Mouse (Mus musculus) T-cell, adult 2 months (primary cell): ENCODE results near the gene Wfdc6b.
A peak's percentile ranks its signal among the peaks of the same experiment; 100 is the strongest.
"Not testable (repeated sequence)": the region's sequence is repeated elsewhere in the genome, so short reads cannot be mapped to it uniquely, and the experiment has no call there.

Source experiments
- DNase-seq: peaks from one replicate; pipeline ENCODE4 v3.0.0; 2022; ENCODE audit warnings: low spot score

Gene Wfdc6b

GRCm38 (mm10) chr2:164613471-164613870, at the start of gene Wfdc6b, which contains the start of gene Wfdc8:
TSS of gene Wfdc6b (plus strand) at chr2:164613522.
TSS of gene Wfdc8 (minus strand) at chr2:164613626.
- not testable (repeated sequence) for DNase-seq

DNA sequence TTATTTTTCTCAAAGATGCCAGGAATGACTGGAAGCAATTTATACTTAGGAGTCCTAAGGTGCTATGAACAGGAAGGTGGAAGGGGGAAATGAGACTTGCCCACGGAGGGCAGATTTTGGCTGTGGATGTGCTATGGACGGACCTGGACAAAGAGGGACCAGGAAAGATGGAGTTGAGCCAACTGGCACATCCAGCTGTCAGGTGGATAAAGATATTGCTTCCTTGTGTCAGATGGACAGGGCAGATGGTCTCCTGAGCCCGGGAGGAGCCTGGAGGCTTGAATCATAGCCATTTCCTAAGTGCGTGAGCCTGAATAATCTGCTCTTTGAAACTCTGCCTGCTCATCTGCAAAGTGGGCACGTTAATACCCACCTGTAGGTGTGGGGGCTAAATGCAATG, 49.0 kb upstream of the Wfdc6b start:
- DNase-seq, result no peak

DNA sequence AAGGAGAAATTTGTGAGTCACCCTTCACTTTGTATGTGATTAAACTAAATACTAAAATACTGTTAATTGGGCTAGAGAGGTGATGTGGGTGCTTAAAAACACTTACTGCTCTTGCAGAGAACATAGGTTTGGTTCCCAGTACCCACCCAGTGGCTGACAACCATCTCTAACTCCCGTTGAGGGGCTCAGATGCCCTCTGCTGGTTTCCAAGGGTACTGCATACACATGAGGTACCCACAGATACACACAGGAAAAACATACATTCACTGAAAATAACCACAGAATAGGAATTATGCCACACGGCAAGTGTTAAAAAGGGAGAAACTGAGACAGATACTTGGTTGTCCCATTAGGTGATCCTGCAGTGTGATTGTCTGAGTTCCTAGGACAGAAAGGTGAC, 46.3 kb upstream of the Wfdc6b start:
- DNase-seq, result no peak

DNA sequence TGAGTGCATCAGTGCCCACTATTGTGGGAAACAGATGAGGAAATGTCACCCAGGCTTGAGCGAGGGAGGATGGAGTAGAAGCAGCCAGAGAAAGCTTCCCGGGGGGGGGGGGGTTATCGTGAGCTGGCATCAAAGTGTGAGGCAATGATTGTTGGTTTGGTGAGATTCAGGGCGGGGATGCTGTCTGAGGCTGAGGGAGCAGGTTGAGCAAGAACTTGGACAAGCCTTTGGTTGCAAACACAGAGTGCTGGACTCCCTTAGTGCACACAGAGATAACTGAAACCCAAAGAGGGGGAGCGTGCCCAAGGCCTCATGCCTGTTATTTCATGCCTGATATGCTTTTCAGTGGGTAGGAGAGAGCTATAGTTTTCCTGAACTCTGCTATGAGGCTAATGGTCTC, 45.9 kb upstream of the Wfdc6b start:
- no peak for DNase-seq

DNA sequence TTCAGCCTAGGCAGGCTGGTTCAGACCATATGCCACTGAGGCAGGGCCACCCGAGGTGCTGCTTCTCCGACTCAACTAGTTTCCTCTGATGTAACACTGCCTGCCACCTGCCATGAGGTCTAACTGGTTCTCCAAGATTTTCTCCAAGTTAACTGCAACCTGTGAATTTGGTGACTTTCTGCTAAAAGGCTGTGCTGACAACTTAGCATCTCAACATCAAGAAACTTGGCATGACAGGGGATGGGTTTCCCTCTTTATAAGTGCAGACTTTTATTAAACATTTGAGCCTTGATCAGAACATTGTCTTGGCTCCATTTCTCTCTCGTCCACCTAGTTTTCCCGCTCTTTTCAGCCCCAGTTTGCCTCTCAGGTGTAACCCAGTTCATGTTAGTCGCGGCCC, 40.0 kb upstream of the Wfdc6b start, which contains the start of gene Spint3:
TSS of gene Spint3 (minus strand) at position 101 of the 400 bp plus-strand sequence.
- DNase-seq, result not testable (repeated sequence)

DNA sequence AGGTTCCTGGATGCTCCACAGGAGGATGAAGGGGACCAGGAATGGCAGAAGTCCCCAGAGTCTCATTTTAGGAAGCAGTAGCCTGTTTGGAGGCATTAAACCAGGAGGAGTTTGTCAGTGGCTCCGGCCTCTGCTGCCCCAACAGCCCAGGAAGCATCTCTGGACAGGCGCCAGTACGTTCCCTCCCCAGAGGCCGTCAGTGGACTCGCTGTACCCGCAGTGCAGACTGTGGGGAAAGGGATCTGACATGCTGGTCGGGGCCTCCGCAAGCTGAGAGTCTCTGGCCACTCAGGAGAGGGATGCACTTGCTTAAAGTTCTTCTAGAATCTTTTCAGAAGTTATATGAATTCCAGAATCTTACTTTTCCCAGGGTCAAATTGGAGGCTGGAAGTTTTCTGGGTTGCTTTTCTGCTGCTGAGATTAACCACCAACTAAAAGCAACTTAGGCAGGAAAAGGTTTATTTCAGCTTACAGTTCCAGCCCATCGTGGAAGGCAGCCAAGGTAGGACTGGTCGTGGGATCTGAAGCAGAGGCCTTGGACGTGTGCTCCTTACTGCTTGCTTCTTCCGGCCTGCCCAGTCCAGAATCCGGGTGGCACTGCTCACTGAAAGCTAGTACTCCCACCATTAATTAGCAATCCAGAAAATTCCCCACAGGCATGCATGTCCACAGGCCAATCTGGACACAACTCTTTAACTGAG, 28.1 kb upstream of the Wfdc6b start, which contains the start of gene Wfdc6a:
TSS of gene Wfdc6a (minus strand) at position 423 of the 701 bp plus-strand sequence.
- not testable (repeated sequence) for DNase-seq

DNA sequence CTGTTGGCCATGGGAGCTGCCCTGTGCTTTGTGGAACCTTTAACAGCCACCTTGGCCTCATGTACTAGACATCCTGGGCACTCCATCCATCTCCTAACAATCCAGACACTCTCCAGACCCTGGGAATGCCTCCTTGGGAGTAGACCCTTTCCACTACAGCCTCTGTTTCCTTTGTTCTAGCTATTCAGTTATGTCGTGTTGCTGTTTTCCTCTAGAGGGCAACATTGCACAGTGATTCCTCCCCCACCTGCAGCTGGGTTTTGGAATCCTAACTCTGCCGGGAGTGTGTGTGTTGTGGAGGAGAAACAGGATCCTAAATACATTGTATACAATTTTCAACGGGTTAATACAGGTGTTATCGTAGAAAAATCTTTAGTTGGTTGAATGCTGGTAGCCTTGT, 21.3 kb upstream of the Wfdc6b start:
- no peak for DNase-seq

DNA sequence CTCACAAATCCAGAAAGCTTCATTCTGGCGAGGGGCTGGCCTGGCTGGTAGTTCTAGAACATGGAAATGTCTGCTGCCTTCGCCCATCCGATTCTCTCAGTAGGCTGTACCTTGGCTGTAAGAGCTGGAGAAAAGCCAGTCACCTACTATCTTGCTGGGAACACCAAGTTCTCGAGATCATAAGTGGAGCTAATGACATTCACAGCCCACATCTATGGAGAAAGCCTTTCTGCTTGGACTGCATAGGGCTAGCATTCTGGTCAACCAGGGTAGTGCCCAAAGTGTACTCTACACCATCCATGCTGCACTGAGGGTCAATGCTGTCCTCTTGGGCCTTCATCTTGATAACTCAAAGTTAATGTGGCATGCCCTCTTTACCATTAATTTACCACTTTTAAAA, 19.8 kb upstream of the Wfdc6b start, which contains the start of gene Eppin:
TSS of gene Eppin (minus strand) at position 101 of the 400 bp plus-strand sequence.
- no peak for DNase-seq

GRCm38 (mm10) chr2:164600179-164600578, 13.1 kb upstream of the Wfdc6b start:
- DNase-seq, result no peak

DNA sequence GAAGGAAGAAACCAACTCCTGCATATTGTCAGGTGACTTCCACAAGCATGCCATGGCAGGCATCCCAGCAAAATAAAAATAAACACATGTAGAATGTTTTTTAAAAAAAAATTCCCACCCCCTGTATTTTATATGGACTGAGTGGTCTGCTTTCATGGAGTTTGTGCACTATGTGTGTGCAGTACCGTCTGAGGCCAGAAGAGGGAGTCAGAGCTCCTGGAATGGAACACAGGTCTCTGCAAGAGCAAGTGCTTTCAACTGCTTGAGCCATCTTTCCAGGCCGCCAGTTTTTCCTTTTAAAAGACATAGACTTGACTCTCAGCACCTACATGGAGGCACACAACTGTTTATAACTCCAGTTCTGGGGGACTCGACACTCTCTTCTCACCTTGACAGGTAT, 9.8 kb upstream of the Wfdc6b start:
- no peak for DNase-seq

DNA sequence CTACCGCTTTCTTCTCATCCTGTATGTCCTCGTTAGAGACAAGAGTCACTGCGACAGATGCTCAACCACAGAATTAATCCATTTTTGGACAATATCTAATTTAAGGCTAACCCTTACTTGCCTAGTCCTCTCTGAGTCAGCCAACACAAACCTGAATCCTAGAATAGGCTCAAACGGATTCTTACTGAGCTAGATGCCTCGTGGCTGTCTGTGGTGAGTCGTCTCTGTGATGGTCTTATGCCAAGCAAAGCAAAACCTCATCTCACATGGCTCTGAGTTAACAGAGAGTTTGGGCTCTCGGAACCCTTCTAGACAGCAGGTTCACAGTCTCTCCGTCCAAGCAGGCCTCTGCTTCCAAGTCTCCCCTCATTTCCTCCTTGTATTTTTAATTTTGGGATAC, 8.9 kb upstream of the Wfdc6b start:
- no peak for DNase-seq

GRCm38 (mm10) chr2:164608781-164609180, 4.5 kb upstream of the Wfdc6b start:
- DNase-seq, result no peak

- no peak for DNase-seq
Observed at GRCm38 (mm10) chr2:164615386-164615785, 2.1 kb downstream of the Wfdc6b start.

- no peak for DNase-seq
Observed at GRCm38 (mm10) chr2:164619050-164619449, 5.7 kb downstream of the Wfdc6b start.

GRCm38 (mm10) chr2:164621775-164622174, 8.5 kb downstream of the Wfdc6b start:
- DNase-seq, result no peak

DNA sequence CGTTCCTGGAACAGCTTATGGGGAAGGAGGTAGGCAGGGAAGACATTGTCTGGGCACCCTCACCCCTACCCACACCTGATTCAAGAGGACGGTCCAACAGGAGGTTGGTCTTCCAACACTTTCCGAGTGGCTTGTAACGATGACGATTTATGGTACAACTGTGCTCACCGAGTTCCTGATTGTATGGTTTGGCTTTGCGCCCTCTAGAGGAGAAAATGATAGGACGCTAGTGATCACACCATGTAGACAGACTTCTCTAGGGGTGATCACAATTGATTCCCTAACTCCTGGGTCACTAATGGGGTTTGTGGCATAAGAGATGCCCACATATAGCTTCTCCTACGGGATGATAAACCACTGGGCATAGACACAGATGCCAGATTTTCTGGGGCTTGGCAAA, 21.9 kb downstream of the Wfdc6b start:
- no peak for DNase-seq

DNA sequence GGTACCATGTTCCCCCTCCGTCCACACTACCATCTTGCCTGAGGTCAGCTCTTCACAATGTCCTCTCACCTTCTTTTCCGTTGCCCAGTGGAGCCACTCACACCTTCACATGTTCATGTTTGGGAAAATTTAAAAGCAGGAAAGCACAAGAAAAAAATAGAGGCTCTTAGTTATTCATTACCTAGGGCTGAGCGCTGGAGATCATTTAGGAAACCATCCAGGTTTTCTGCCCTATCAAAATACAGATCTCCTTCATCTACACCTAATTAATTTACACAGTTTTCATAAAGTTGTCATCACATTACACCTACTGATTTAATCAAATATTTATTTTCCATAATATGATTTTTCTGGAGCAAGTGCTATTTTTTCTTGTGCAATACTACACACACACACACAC, 25.4 kb downstream of the Wfdc6b start, which contains the start of gene Wfdc16:
TSS of gene Wfdc16 (minus strand) at position 101 of the 400 bp plus-strand sequence.
- DNase-seq, result no peak

DNA sequence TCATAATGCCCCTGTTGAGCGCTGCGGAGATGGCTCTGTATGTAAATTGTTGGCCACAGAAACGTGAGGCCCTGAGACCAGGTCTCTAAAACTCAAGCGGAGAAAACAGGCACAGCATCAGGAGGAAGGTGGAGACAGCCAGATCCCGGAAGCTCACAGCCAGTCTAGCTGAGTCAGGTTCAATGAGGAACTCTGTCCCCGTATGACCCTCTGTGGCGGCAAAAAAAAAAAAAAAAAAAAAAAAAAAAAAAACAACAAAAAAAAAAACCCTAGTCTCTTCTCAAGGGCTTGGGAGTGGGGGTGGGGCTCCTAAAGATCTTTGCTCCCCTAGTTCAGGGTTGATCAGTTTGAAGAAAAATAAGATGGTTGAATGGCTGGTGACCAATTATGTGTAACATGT, 27.8 kb downstream of the Wfdc6b start:
- no peak for DNase-seq

GRCm38 (mm10) chr2:164641881-164642673, 28.8 kb downstream of the Wfdc6b start:
- DNase-seq, result no peak

- DNase-seq, result peak; percentile 6
Observed at GRCm38 (mm10) chr2:164655858-164656257, 42.5 kb downstream of the Wfdc6b start, which contains the start of gene Wfdc10. TSS of gene Wfdc10 (plus strand) at chr2:164656046.

- no peak for DNase-seq
Observed at GRCm38 (mm10) chr2:164656483-164656882, 43.2 kb downstream of the Wfdc6b start, which contains the start of gene Wfdc9. TSS of gene Wfdc9 (minus strand) at chr2:164656583.

DNA sequence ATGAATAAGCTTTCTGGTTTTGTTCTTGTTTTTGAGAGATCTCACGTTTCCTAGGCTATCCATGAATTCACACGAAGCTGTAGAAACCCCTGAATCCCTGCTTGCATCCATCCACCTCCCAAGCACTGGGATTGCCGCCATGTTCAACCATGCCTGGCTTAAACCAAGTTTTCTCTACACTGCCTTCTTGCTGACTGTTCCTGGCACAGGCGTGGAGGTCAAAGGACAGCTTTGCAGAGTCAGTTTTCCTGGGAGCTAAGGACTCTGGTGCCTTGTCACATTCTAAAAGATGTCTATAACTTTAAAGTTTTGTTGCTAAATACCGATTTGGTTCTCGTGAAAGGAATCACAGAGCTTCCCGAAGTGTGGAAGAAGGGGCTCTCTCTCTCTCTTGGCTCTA, 51.5 kb downstream of the Wfdc6b start:
- DNase-seq, result no peak
